Mouse (Mus musculus) kidney, adult 2 months (tissue): ENCODE data around the gene Cacna1c. TPM values are rescaled to one million over a fixed set of nuclear protein-coding genes. Genes with fewer than 3 reads are reported as not detected.

Source experiments
- DNase-seq: peaks from one replicate; pipeline ENCODE4 v3.0.0; 2021
- H3K27ac ChIP-seq: fragments of 200-500 bp; 2 replicates; pipeline ENCODE4 v1.5.1; 2012; ENCODE audit warnings: low read depth, low read length, control low read depth, inconsistent platforms; ENCODE audit not compliant: insufficient read depth
- H3K27me3 ChIP-seq: fragments of 200-500 bp; replicated peaks from 2 replicates; pipeline ENCODE4 v1.6.1; 2012; ENCODE audit warnings: mild to moderate bottlenecking, moderate library complexity, low read length, inconsistent platforms; ENCODE audit not compliant: control insufficient read depth, insufficient read depth
- H3K36me3 ChIP-seq: fragments of 200-500 bp; 2 replicates; pipeline ENCODE4 v1.6.1; 2012; ENCODE audit warnings: mild to moderate bottlenecking, moderate library complexity, low read length, inconsistent platforms; ENCODE audit not compliant: control insufficient read depth, insufficient read depth
- H3K4me1 ChIP-seq: fragments of 200-500 bp; 2 replicates; pipeline ENCODE4 v1.6.1; 2011; ENCODE audit warnings: low read length; ENCODE audit not compliant: control insufficient read depth, insufficient read depth
- H3K4me3 ChIP-seq: fragments of 200-500 bp; 2 replicates; pipeline ENCODE4 v1.5.1; 2011; ENCODE audit warnings: mild to moderate bottlenecking, low read depth, low read length, control low read depth; ENCODE audit not compliant: insufficient read depth
- CTCF ChIP-seq: fragments of 200-500 bp; conservative IDR thresholded peaks from 2 replicates; pipeline ENCODE4 v1.5.1; 2011; ENCODE audit warnings: low read depth, mild to moderate bottlenecking, control low read depth, low read length, moderate library complexity, mixed read lengths; ENCODE audit not compliant: insufficient read depth, insufficient read length
- POLR2A ChIP-seq: fragments of 200-500 bp; IDR thresholded peaks from one replicate; pipeline ENCODE4 v1.6.1; 2011; ENCODE audit warnings: low read depth, low read length, control low read depth
- WGBS: fragments of 180-500 bp; shearing (Covaris S2); methylation state at CpG from one replicate; pipeline ENCODE4 v1.1.7; 2018; 5-methylcytosine and 5-hydroxymethylcytosine counted together
- polyA plus RNA-seq: library from polyadenylated mRNA; depleted of rRNA; stranded (reverse); fragments of >200 nt; gene quantifications from 2 replicates; pipeline ENCODE4 v1.2.3, GENCODE M21; 2012

Cacna1c gene
- polyA plus RNA-seq, 1 experiment, result 0.99 TPM

DNA sequence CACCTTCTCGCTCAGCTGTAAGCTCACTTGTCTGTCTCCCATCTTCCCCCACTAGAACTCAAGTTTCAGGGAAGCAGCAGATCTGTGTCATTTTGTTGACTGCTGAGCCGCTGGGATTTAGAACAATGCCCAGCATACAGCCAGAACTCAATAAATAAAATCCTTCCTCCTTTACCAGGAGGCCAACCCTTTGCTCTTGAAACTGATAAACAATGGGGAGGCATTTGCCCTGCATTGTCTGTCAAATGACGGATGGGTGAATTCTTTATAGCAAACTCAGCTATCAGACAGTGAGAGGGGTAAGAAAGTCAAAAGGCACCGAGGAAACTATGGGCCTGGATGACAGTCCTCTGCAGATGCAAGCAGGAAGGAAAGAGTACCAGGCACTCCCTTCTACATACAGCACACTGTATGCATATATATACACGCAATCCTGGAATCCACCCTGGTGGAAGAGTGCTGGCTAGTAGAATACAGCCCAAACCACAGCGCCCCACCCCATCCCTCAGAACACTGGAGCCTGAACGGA lies 187.5 kb downstream of the Cacna1c start:
- Histone ChIP-seq H3K4me1 (no peaks in the 10 kb centered on the region), H3K27me3 (no peaks in the 10 kb centered on the region), H3K27ac (no peak overlapping the region), H3K4me3 (no peak overlapping the region), H3K36me3 (no peaks in the 10 kb centered on the region)
- no peak for DNase-seq
- TF ChIP-seq CTCF, result no peak
- no peak for TF ChIP-seq POLR2A
- 60% methylated on average over 7 of the region's 7 CpGs for WGBS

DNA sequence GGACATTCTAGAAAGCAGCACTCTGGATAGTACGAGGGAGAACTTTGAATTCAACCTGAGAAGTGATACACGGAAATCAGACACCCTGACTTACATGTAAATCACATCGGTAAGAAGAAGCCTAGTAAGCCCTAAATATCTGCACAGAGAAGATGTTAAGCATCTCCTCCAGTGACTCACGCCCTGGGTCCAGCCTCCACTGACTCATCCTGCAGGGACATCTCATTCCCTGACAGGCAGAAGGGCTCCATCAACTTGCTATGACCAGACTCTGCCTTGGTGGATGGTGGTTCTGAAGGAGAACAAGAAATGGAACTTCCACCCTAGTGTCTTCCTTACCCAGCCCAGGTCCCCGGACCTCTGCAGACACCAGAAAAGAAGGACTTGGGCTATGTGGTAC lies 191.6 kb downstream of the Cacna1c start:
- no peak overlapping the region for H3K27ac ChIP-seq
- no peak for TF ChIP-seq CTCF
- TF ChIP-seq POLR2A, result no peak
- no peaks in the 10 kb centered on the region for H3K36me3 ChIP-seq
- H3K4me3 ChIP-seq, result no peak overlapping the region
- DNase-seq, result no peak
- H3K4me1 ChIP-seq, result no peaks in the 10 kb centered on the region
- 74% methylated on average over 5 of the region's 5 CpGs for WGBS
- H3K27me3 ChIP-seq, result no peaks in the 10 kb centered on the region

DNA sequence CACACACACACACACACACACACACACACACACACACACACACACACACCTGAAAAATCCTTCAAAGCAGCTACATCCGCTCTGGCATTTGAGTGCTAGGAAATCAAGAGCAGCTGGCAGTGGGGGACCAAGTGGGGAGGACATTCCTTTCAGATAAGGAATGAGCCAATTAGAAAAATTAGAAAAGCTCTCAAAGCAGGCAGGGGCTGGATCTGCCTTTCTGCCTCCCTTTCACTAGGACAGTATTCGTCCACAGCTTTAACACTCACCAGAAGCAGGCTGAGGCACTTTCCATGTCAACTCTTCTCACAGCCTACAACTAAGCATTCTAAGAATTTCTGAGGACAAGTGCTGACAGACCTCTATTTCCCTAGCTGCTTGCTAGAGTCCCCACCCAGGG lies 194.8 kb downstream of the Cacna1c start:
- Histone ChIP-seq H3K27me3 (no peaks in the 10 kb centered on the region), H3K4me3 (no peak overlapping the region), H3K27ac (no peak overlapping the region), H3K4me1 (no peaks in the 10 kb centered on the region), H3K36me3 (no peaks in the 10 kb centered on the region)
- TF ChIP-seq POLR2A (no peak), CTCF (no peak)
- no peak for DNase-seq
- WGBS, result 63% methylated on average over 2 of the region's 2 CpGs

DNA sequence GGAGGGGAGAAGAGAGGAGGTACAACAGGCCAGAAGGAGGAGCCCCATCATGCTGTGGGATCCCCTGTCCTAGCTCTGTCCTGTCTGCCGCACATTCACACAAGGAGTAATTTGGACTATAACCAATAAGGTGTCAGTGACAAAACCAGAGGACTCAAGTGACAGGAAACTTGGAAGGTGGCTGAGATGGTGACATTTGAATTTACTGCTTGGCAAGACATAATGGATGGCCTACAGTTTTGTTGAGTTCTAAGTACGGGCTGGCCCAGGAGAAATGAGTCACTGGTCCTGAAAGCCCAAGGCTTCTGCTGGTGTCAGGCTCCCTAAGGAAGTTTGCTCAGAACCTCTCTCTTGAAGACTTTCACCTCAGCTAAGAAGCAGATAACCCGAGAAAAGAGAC lies 196.0 kb downstream of the Cacna1c start:
- H3K4me3 ChIP-seq, result no peak overlapping the region

DNA sequence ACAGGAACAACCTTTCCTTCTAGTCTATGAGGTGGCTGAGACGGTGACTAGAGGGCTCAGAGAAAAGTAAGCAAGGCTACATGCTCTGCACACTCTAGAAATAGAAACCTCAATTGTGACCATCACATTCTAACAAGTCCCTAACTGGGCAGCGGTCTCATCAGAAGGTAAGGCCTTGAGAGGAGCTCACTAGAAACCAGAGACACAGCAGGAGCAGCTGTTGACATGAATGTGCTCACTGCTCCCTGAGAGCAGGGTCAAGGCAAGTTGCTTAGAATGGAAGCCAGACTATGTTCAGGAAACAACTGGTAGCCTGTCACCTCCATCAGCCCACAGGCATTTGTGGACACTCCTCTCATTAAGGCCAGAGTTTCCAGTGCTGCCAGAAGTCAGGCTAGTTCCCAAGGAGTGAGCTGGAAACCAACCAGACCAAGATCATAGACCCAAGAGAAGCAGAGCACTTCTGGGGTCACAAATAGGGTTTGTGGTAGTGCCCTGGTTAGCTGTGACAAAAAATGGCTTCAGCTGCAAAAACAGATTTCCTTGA lies 196.8 kb downstream of the Cacna1c start:
- DNase-seq, result no peak
- no peaks in the 10 kb centered on the region for H3K4me1 ChIP-seq
- H3K36me3 ChIP-seq, result no peaks in the 10 kb centered on the region
- H3K27ac ChIP-seq, result no peak overlapping the region
- no peaks in the 10 kb centered on the region for H3K27me3 ChIP-seq
- no peak overlapping the region for H3K4me3 ChIP-seq
- TF ChIP-seq POLR2A (no peak), CTCF (no peak)
- 90% methylated on average over 2 of the region's 2 CpGs for WGBS

More for the DNA sequence above, 196.0 kb downstream of the Cacna1c start:
- TF ChIP-seq POLR2A (no peak), CTCF (no peak)
- no peak for DNase-seq
- H3K36me3 ChIP-seq, result no peaks in the 10 kb centered on the region
- H3K27me3 ChIP-seq, result no peaks in the 10 kb centered on the region
- no peaks in the 10 kb centered on the region for H3K4me1 ChIP-seq
- H3K27ac ChIP-seq, result no peak overlapping the region
- 50% methylated on average over 3 of the region's 3 CpGs for WGBS

DNA sequence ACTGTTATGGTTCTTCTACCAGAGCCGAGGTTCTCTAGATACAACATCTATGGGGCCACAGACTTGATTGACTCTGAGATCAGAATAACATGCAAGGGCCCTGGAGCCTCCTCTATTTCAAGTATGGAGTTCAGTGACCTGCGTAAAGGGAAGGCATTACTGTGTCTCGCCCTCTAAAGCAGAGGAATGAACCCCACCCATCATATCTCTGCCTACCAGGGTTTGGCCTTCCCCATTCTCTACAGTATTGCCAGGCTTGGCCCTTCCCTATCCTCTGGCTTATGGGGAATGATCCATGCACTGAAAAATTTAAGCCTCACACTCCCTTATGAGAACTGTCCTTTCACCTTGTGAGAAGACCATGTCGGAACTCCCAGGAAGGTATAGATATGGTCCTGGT lies 198.8 kb downstream of the Cacna1c start:
- WGBS, result 88% methylated on average over 4 of the region's 4 CpGs
- H3K36me3 ChIP-seq, result no peaks in the 10 kb centered on the region
- no peak for DNase-seq
- no peaks in the 10 kb centered on the region for H3K27me3 ChIP-seq
- H3K4me1 ChIP-seq, result no peaks in the 10 kb centered on the region
- TF ChIP-seq CTCF (no peak), POLR2A (no peak)
- no peak overlapping the region for H3K27ac ChIP-seq
- H3K4me3 ChIP-seq, result no peak overlapping the region

DNA sequence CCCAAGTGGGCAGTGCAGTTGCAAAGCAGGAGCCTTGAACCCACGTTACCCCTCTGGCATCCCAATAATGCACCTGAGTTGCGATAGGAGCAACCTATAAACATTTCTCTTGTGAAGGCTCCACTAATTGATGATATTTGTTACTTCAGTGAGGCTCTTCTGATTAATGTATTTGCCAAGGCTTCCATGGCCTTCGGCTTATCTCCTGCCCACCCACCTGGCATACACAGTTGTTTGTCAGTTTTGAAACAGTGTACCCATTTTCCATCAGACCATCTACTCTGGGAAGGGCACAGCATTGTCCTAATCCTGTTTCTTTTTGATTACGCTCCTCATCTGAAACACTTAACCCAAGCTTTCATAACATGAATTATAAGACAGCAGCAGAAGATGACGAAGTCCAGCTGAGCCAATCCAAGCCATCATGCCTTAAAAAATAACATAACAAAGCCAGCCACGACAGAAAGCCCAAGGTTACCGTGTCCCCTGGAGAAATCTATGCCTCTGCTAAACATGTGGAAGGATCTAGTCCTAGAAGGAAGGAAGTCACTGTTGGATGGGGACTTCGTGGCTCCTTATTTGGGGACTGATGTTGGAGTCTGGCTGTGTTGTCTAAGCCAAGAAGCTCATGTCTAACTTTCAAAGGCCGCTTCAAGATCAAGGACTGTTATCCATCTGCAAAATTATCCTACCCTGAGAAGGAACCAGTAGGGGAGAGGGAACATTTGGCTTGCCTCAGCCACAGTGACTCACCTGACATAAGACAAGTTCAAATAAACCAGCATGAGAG lies 201.8 kb downstream of the Cacna1c start:
- Histone ChIP-seq H3K36me3 (no peaks in the 10 kb centered on the region), H3K27ac (no peak overlapping the region), H3K4me3 (no peak overlapping the region), H3K27me3 (no peaks in the 10 kb centered on the region), H3K4me1 (no peaks in the 10 kb centered on the region)
- TF ChIP-seq POLR2A, result no peak
- no peak for TF ChIP-seq CTCF
- DNase-seq, result no peak
- 84% methylated on average over 9 of the region's 9 CpGs for WGBS
